Mouse (Mus musculus) kidney, adult 8-10 months (tissue): ENCODE results near the gene Umod.

Experiments used
- DNase-seq, 2 experiments: peaks; one replicate each; pipeline ENCODE4 v3.0.0; 2022

The Umod gene

DNA sequence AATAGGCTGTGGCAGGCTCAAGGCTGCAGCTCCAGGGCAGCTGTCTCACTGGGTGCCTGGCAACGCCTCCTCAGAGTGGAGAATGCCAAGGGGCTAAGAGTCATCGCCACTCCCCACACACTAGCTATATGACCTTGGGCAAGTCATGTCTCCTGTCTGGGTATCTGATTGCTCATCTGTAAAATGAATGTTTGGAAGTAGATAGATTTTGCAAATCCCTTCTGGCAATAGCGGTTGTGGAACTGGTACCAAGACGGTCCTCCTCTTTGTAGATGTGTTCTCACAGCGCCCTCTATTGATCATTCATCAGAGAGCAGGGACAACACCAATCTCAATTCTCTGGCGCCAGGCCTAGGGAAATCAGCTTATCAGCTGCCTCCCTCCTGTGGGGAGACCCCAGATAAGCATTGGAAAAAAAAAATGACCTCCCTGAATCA is 51.9 kb downstream of the Umod start:
- peak; percentile 28 to 51 for DNase-seq

DNA sequence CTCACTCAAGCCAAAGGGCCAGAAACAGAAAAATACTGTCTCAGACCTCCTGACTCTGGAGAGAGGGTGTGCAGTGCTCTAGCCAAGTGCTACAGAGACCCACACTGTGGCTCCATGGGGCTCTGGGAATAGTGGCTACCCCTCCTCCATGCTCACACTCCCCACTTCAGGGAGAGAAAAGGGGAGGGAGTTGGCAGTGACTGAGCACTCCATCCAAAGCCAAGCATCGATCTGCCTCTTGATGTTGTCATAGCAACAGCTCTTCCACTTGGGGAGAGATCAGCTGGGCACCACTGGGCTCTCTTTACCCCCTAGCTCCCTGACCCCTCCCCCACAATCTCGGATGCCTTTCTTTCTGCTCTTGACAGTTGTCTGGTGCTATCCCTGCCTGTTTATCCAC is 58.4 kb downstream of the Umod start:
- DNase-seq: no peak

DNA sequence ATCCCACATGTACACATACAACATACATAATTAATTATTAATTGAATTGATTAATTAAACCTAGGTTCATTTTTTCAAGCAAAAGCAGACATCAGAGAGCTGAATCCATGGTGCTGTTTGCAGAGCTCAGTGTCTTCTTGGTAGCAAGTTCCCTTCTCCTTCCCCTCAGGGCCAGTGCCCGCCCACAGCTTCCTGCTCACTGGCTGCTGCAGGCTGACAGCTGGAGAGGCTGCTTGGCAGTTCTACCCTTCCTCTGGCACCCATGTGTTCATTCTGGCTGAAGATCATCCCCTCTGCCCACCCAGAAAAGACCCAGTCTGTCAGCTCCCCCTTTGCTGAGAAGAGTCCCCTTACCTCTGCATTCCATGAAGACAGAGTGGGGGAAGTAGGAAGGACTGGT is 60.6 kb downstream of the Umod start:
- no peak for DNase-seq
